Mouse (Mus musculus): ENCODE data around the gene Oas1c.

Oas1c gene

GRCm38 (mm10) chr5:120782446-120782845 lies 29.9 kb downstream of the Oas1c start:
- no peak for DNase-seq (ENCODE audit: low read depth, low spot score)

- peak; percentile 49 for DNase-seq (ENCODE audit: low read depth, low spot score)
Observed at GRCm38 (mm10) chr5:120781646-120782045, 30.7 kb downstream of the Oas1c start.

GRCm38 (mm10) chr5:120779922-120780321 lies 32.4 kb downstream of the Oas1c start:
- no peak for DNase-seq (ENCODE audit: low read depth, low spot score)

- DNase-seq (ENCODE audit: low read depth, low spot score) = peak; percentile 40
Observed at GRCm38 (mm10) chr5:120778941-120779340, 33.4 kb downstream of the Oas1c start.

- peak; percentile 63 for DNase-seq (ENCODE audit: low read depth, low spot score)
Observed at GRCm38 (mm10) chr5:120777478-120777877, 34.8 kb downstream of the Oas1c start, which contains the start of gene Oas3. Gene Oas3, minus strand, starts transcription at chr5:120777661.

- DNase-seq (ENCODE audit: low read depth, low spot score) = peak; percentile 34
Observed at GRCm38 (mm10) chr5:120776801-120777200, 35.5 kb downstream of the Oas1c start.

- DNase-seq (ENCODE audit: low read depth, low spot score) = peak; percentile 86
Observed at GRCm38 (mm10) chr5:120775287-120775985, 36.9 kb downstream of the Oas1c start.

- no peak for DNase-seq (ENCODE audit: low read depth, low spot score)
Observed at GRCm38 (mm10) chr5:120769396-120769795, 42.9 kb downstream of the Oas1c start.

GRCm38 (mm10) chr5:120765010-120765409 lies 47.3 kb downstream of the Oas1c start:
- no peak for DNase-seq (ENCODE audit: low read depth, low spot score)

- no peak for DNase-seq (ENCODE audit: low read depth, low spot score)
Observed at GRCm38 (mm10) chr5:120761901-120762300, 50.4 kb downstream of the Oas1c start.

- no peak for DNase-seq (ENCODE audit: low read depth, low spot score)
Observed at GRCm38 (mm10) chr5:120754215-120754614, 58.1 kb downstream of the Oas1c start.

- DNase-seq (ENCODE audit: low read depth, low spot score) = no peak
Observed at GRCm38 (mm10) chr5:120752786-120753185, 59.5 kb downstream of the Oas1c start.

- no peak for DNase-seq (ENCODE audit: low read depth, low spot score)
Observed at GRCm38 (mm10) chr5:120751206-120751605, 61.1 kb downstream of the Oas1c start.
